Mouse (Mus musculus) stomach, postnatal 0 days (tissue): ENCODE data around the gene Spi1.

Experiments used
- CTCF ChIP-seq: IDR thresholded peaks from 2 replicates; pipeline ENCODE4 v1.5.1; 2016; ENCODE audit warnings: antibody characterized with exemption, low read depth, mild to moderate bottlenecking, moderate library complexity
- EP300 ChIP-seq: optimal IDR thresholded peaks from 2 replicates; pipeline ENCODE3; 2016; ENCODE audit warnings: antibody characterized with exemption

DNA sequence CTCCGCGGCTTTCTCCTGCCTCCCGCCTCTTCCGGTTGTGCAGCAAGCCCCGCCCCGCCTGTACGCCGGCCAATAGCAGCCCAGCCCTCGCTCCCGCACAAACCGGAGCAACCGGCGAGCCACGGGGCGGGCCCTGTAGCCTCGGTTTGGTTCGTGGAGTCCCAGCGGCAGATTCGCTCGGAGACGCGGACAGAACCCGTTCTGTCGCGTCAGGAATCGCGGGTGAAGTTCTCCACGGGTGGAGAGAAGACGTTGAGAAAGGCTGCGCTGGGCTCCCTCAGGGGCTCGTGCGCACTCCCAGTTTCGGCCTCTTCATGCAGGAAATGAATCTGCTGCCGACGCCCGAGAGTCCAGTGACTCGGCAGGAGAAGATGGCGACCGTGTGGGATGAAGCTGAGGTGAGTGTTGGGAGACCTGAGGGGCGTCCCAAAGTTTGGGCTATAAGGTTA is 28.2 kb upstream of the Spi1 start, which contains the start of gene Psmc3:
- TF ChIP-seq CTCF (no peak), EP300 (no peak)
